Mouse (Mus musculus) C2C12 (cell line): ENCODE results near the gene Gpatch3. TPM values are rescaled to one million over a fixed set of nuclear protein-coding genes. Genes with fewer than 3 reads are reported as not detected.

ENCODE experiments used
- H3K27me3 ChIP-seq: one replicate; pipeline ENCODE4 v1.6.1; 2011; ENCODE audit not compliant: control insufficient read depth, insufficient read depth, insufficient read length
- H3K36me3 ChIP-seq: one replicate; pipeline ENCODE4 v1.6.1; 2011; ENCODE audit not compliant: control insufficient read depth, insufficient read depth
- H3K4me3 ChIP-seq: one replicate; pipeline ENCODE4 v1.5.1; 2011; ENCODE audit warnings: mild to moderate bottlenecking, control low read depth; ENCODE audit not compliant: poor library complexity, insufficient read depth, severe bottlenecking
- H3K79me2 ChIP-seq: one replicate; pipeline ENCODE4 v1.6.1; 2011; ENCODE audit not compliant: control insufficient read depth, insufficient read depth
- H3K79me3 ChIP-seq: one replicate; pipeline ENCODE4 v1.6.1; 2011; ENCODE audit warnings: low read depth, control low read depth
- H3ac ChIP-seq: one replicate; pipeline ENCODE3; 2011; ENCODE audit warnings: low read depth; ENCODE audit not compliant: control insufficient read depth, insufficient read length
- CEBPB ChIP-seq: IDR thresholded peaks from one replicate; pipeline ENCODE4 v1.6.1; 2011; ENCODE audit warnings: low read depth, mild to moderate bottlenecking, control low read depth, moderate library complexity
- CTCF ChIP-seq: IDR thresholded peaks from one replicate; pipeline ENCODE4 v1.5.1; 2011; ENCODE audit not compliant: control insufficient read depth, insufficient read depth, insufficient read length
- FOSL1 ChIP-seq: IDR thresholded peaks from one replicate; pipeline ENCODE4 v1.8.0; 2011; ENCODE audit warnings: mild to moderate bottlenecking, low read length; ENCODE audit not compliant: poor library complexity, insufficient read depth, severe bottlenecking
- MAX ChIP-seq: IDR thresholded peaks from one replicate; pipeline ENCODE4 v1.6.1; 2011; ENCODE audit warnings: mild to moderate bottlenecking, control low read depth
- MYOD1 ChIP-seq: IDR thresholded peaks from one replicate; pipeline ENCODE4 v1.6.1; 2011; ENCODE audit warnings: low read depth; ENCODE audit not compliant: control insufficient read depth, insufficient read length
- MYOG ChIP-seq: IDR thresholded peaks from one replicate; pipeline ENCODE4 v1.6.1; 2011; ENCODE audit not compliant: control insufficient read depth, insufficient read length; ENCODE audit errors: extremely low read depth
- USF1 ChIP-seq: IDR thresholded peaks from one replicate; pipeline ENCODE4 v1.6.1; 2011; ENCODE audit warnings: low read depth, mild to moderate bottlenecking, control low read depth, moderate library complexity
- microRNA-seq: library from miRNA; unstranded; fragments of <30 nt; microRNA quantifications from one replicate; pipeline ENCODE4, GENCODE M21; 2019; ENCODE audit warnings: borderline microRNAs expressed
- polyA plus RNA-seq: library from polyadenylated mRNA; unstranded; fragments of >200 nt; fragmentation: generic; extraction: Trizol; gene quantifications from one replicate; pipeline ENCODE4 v1.2.1, GENCODE M21; 2012; ENCODE audit warnings: missing spikeins

Gene Gpatch3
- polyA plus RNA-seq, 1 experiment, result 6.9 TPM

GRCm38 (mm10) chr4:133630326-133630920 is 55.9 kb downstream of the Gpatch3 start:
- H3K36me3 ChIP-seq, result no peaks in the 10 kb centered on the region
- H3K79me2 ChIP-seq, result peaks cover 48% of the 10 kb centered on the region
- H3K4me3 ChIP-seq, result no peak overlapping the region
- no peaks in the 10 kb centered on the region for H3K27me3 ChIP-seq
- TF ChIP-seq CEBPB (no peak), USF1 (no peak)
- peaks cover 25% of the 10 kb centered on the region for H3K79me3 ChIP-seq
- no peak overlapping the region for H3ac ChIP-seq

- Histone ChIP-seq H3K36me3 (no peaks in the 10 kb centered on the region), H3K79me2 (peaks cover 48% of the 10 kb centered on the region), H3ac (no peak overlapping the region), H3K27me3 (no peaks in the 10 kb centered on the region), H3K4me3 (no peak overlapping the region), H3K79me3 (peaks cover 25% of the 10 kb centered on the region)
- no peak for TF ChIP-seq MAX
- TF ChIP-seq CEBPB, result no peak
- TF ChIP-seq FOSL1, result no peak
- TF ChIP-seq MYOG, result no peak
- TF ChIP-seq USF1, result no peak
- no peak for TF ChIP-seq CTCF
- TF ChIP-seq MYOD1, result no peak
These were observed 56.7 kb downstream of the Gpatch3 start for GRCm38 (mm10) chr4:133631071-133631768.

- Histone ChIP-seq H3K79me3 (peaks cover 25% of the 10 kb centered on the region), H3K4me3 (peak overlapping the region; percentile 46), H3K79me2 (peaks cover 48% of the 10 kb centered on the region), H3K36me3 (no peaks in the 10 kb centered on the region), H3ac (no peak overlapping the region), H3K27me3 (no peaks in the 10 kb centered on the region)
- TF ChIP-seq FOSL1, result no peak
- TF ChIP-seq CTCF, result no peak
These were observed 57.3 kb downstream of the Gpatch3 start for GRCm38 (mm10) chr4:133631769-133632411.

GRCm38 (mm10) chr4:133632483-133633327 is 58.2 kb downstream of the Gpatch3 start:
- TF ChIP-seq MYOD1, result no peak
- no peak for TF ChIP-seq CTCF
- TF ChIP-seq MYOG, result no peak
- TF ChIP-seq FOSL1, result no peak
- TF ChIP-seq CEBPB, result no peak
- no peak for TF ChIP-seq MAX
- TF ChIP-seq USF1, result no peak
- no peaks in the 10 kb centered on the region for H3K27me3 ChIP-seq
- H3K79me2 ChIP-seq, result peaks cover 48% of the 10 kb centered on the region
- peak overlapping the region; percentile 89 for H3ac ChIP-seq
- no peaks in the 10 kb centered on the region for H3K36me3 ChIP-seq
- peaks cover 25% of the 10 kb centered on the region for H3K79me3 ChIP-seq
- peak overlapping the region; percentile 46 for H3K4me3 ChIP-seq

GRCm38 (mm10) chr4:133633332-133634042 is 58.9 kb downstream of the Gpatch3 start:
- Histone ChIP-seq H3K27me3 (no peaks in the 10 kb centered on the region), H3K4me3 (peak overlapping the region; percentile 46), H3ac (peak overlapping the region; percentile 89), H3K36me3 (no peaks in the 10 kb centered on the region), H3K79me3 (peaks cover 22% of the 10 kb centered on the region), H3K79me2 (peaks cover 41% of the 10 kb centered on the region)
- TF ChIP-seq FOSL1 (no peak), CTCF (peak; percentile 93), MYOD1 (no peak), MYOG (no peak)

Small RNA genes within 50 kb of the gene (microRNA-seq; reads per million reads assigned to microRNA genes)
- not detected for gene Gm23158

Other genes starting within 250 kb of the Gpatch3 start
- 19.6 TPM for gene Wdtc1, start 221.3 kb upstream of the Gpatch3 start, polyA plus RNA-seq
- 19.4 TPM for gene Slc9a1, start 205.0 kb upstream of the Gpatch3 start, polyA plus RNA-seq
- gene Tent5b, start 94.6 kb upstream of the Gpatch3 start, polyA plus RNA-seq, result 4.4 TPM
- gene Trnp1, start 76.2 kb upstream of the Gpatch3 start, polyA plus RNA-seq, result 2.3 TPM
- 0.06 TPM for gene Kdf1, start 55.8 kb upstream of the Gpatch3 start, polyA plus RNA-seq
- 267 TPM for gene Nudc, start 28.7 kb upstream of the Gpatch3 start, polyA plus RNA-seq
- not detected for gene Nr0b2, start 21.4 kb upstream of the Gpatch3 start, polyA plus RNA-seq
- gene Gpn2, start 9.6 kb downstream of the Gpatch3 start, polyA plus RNA-seq, result 44.1 TPM
- gene Sfn, start 27.4 kb downstream of the Gpatch3 start, polyA plus RNA-seq, result 0.54 TPM
- 14.3 TPM for gene Zdhhc18, start 75.4 kb downstream of the Gpatch3 start, polyA plus RNA-seq
- 7.3 TPM for gene Pigv, start 97.9 kb downstream of the Gpatch3 start, polyA plus RNA-seq
- gene Arid1a, start 182.0 kb downstream of the Gpatch3 start, polyA plus RNA-seq, result 24.7 TPM